Mouse (Mus musculus) heart, postnatal 36 days (tissue): Measurements from ENCODE around the gene Scgb1b24. TPM values are rescaled to one million over a fixed set of nuclear protein-coding genes. Genes with fewer than 3 reads are reported as not detected.

Source experiments
- DNase-seq, 2 experiments: peaks; one replicate each; pipeline ENCODE4 v3.0.0; 2021 to 2022
- intact Hi-C: fragments of 180-260 bp; cut with DNase I; formaldehyde crosslinking; loops from one replicate; pipeline ENCODE4 v1.15.1; 2025
- total RNA-seq, 2 experiments: library from RNA; stranded (reverse); gene quantifications; 2 replicates each; pipeline ENCODE4 v1.2.3; 2021

Gene Scgb1b24
- total RNA-seq: not detected

GRCm38 (mm10) chr7:33743499-33743898, at the start of gene Scgb1b24:
Gene Scgb1b24 (plus strand): TSS chr7:33743799.
- intact Hi-C loops: no loop called here
- no peak for DNase-seq

DNA sequence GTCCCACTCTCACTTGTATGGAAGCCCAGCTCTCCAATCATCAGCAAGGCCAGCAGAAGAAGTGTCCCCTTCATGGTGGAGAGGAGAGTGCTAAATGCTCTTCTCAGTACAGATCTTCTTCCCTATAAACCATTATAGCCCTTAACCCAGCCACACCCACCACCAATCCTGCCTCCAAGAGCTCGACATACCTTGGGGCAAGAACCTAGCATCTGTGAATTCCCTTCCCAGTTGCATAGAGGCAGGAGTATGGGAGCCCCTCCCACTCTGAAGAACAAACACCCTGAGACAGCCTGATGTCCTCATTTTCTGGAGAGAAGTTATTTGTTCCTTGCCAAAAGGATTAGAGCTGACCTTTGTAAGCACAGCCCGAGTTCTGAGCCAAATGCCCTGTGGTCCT, 4.4 kb upstream of the Scgb1b24 start, which contains the start of gene Scgb2b24:
Gene Scgb2b24 (minus strand): TSS at position 101 of the 400 bp plus-strand sequence.
- DNase-seq: no peak
- intact Hi-C loops: no loop called here

Other genes with a start within 250 kb of the Scgb1b24 start
- not detected for gene Scgb2b21, start 223.3 kb upstream of the Scgb1b24 start, total RNA-seq
- gene Scgb2b24, start 4.5 kb upstream of the Scgb1b24 start, total RNA-seq: not detected
- not detected for gene Scgb2b26, start 201.2 kb downstream of the Scgb1b24 start, total RNA-seq